Mouse (Mus musculus): ENCODE measurements around the gene Klhl21.
A peak's percentile ranks its signal among the peaks of the same experiment; 100 is the strongest.

The Klhl21 gene

GRCm38 (mm10) chr4:151996173-151996950 lies 12.2 kb upstream of the Klhl21 start, which contains the start of gene Phf13:
TSS of gene Phf13 (minus strand) at chr4:151996258.
- peak; percentile 99 for DNase-seq

- no peak for DNase-seq
Observed at GRCm38 (mm10) chr4:151996951-151997222, 11.7 kb upstream of the Klhl21 start.

DNA sequence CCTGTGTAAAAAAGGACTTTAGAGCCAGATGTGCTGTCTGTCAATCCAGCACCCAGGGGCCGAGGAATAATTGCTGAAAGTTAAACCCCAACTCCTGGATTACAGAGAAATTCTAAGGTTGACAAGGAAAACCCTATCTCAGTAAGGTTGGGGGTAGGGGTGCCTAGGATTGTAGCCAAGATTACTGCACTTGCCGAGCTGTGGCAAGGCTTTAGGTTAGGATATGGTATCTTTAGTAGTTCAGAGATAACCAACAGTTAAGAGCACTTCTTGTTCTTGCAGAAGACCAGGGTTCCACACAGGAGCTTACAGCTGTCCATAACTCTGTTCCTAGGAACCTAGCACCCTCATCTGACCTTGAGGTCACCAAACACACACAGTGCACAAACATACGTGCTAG lies 10.9 kb upstream of the Klhl21 start:
- DNase-seq, result no peak

GRCm38 (mm10) chr4:151999481-151999880 lies 9.1 kb upstream of the Klhl21 start:
- DNase-seq, result no peak

DNA sequence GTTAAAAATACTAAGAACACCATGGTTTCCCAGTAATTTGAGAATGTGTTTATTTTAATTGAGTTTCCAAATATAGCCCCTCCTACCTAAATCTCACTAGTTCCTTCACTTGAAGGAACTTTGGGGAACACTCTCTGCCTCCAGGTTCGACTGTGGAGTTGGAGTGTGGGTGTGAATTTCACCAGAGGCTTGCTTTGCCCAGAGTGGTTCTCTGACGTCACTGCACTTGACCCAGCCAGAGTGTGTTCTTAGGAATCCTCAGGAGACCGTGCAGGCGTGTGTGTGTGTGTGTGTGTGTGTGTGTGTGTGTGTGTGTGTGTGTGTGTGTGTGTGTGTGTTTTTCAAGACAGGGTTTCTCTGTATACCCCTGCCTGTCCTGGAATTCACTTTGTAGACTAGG lies 7.7 kb upstream of the Klhl21 start:
- no peak for DNase-seq

- no peak for DNase-seq
Observed at GRCm38 (mm10) chr4:152001335-152001734, 7.3 kb upstream of the Klhl21 start.

DNA sequence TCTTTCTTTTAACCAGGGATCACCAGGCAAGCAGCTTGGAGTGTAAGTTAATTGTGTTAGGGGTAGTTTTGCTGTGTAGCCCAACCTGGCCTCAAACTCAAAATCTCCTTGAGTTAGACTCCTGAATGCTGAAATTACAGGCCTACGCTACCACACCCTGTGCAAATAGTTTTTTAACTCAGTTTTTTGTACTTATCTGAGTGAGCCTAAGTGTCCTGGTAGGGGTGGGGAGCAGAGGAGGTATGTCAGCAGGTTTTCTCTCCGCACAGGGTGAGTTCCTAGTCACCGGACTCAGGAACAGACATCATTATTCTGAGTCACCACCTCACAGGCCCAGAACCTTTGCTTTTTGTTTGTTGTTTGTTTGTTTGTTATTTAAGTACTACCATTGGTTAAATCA lies 6.5 kb upstream of the Klhl21 start:
- no peak for DNase-seq

DNA sequence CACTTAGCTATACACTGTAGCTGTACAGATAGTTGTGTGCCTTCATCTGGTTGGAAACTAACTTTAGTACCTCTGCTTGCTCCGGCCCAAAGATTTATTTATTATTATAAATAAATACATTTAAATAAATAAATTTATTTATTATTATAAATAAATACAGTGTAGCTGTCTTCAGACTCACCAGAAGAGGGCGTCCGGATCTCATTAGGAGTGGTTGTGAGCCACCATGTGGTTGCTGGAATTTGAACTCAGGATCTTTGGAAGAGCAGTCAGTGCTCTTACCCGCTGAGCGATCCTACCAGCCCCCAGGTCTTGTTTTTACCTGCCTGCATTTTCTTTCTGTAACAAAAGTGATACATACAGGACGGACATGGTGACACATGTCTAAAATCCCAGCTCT lies 2.5 kb upstream of the Klhl21 start:
- DNase-seq, result no peak

DNA sequence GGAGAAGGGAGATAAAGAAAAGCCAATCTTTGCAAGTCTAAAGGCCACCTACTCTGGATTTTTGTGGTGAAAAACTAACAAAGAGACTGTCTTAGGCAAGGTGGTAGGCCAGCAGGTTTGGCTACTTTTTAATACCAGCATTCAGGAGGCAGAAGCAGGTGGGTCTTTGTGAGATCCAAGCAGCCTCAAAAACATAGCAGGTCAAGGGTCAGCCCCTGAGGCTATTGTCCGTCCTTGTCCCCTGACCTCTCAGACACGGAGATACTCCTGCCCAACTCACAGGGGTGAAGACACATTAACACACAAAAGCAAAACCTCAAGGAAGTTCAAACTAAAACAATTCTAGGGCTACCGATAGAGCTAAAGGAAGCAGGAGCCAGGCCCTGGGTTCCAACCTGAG lies 1.8 kb upstream of the Klhl21 start:
- no peak for DNase-seq

DNA sequence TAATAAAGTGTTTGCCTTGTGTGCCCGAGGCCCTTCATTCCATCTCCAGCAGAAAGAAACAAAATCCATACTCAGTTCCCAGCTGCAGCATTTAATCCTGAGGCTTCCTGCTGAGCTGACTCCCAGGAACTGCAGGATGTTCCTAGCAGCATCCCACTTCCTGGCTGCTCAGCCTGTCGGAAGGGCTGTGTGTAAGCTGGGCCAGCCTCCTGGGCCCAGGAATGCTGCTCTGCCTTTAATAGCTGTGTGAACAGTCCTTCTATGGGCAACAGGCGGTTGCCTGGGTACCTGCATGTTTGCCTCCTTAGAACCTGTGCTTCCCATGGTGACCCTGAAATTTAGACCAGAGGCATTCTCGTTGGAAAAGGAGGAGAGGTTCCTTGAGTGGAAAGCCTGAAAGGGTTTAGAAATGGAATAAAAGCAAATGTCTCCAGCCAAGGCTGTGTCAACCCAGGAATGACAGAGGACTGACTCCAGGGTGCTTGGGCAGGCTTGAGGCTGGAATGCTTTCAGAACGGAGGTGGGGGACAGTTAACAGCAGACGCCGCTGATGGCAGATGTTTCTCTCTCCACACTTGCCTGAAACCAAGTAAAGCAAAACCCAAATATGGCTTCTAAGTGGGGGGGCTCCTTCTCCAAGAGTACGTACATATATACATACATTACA lies 989 bp upstream of the Klhl21 start:
- peak; percentile 47 to 67 for DNase-seq

GRCm38 (mm10) chr4:152008148-152008500 lies 479 bp upstream of the Klhl21 start:
- DNase-seq, result no peak

- peak; percentile 46 to 55 for DNase-seq
Observed at GRCm38 (mm10) chr4:152009076-152010051, 761 bp downstream of the Klhl21 start.

GRCm38 (mm10) chr4:152010091-152010706 lies 1.6 kb downstream of the Klhl21 start:
- peak in 1 of 2 experiments; percentile 71 for DNase-seq

GRCm38 (mm10) chr4:152010707-152011134 lies 2.1 kb downstream of the Klhl21 start:
- no peak for DNase-seq

GRCm38 (mm10) chr4:152011171-152011760 lies 2.7 kb downstream of the Klhl21 start:
- no peak for DNase-seq

DNA sequence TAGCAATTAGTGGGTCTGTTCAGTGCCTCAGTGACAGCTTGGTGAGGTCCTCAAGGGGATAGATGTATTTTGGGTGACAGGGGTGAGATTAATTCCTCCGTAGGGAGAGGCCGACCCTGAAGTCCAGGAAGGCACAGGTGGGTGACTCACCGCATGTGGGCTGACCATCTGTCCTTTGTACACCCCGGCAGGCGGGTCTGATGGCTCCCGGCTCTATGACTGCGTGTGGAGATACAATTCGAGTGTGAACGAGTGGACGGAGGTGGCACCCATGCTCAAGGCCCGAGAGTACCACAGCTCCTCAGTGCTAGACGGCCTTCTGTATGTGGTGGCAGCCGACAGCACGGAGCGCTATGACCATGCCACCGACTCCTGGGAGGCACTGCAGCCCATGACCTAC lies 3.5 kb downstream of the Klhl21 start:
- no peak for DNase-seq

GRCm38 (mm10) chr4:152013036-152013813 lies 4.6 kb downstream of the Klhl21 start:
- DNase-seq, result peak; percentile 75 to 81

GRCm38 (mm10) chr4:152019073-152019472 lies 10.5 kb downstream of the Klhl21 start:
- DNase-seq, result no peak

- DNase-seq, result no peak
Observed at GRCm38 (mm10) chr4:152020024-152020423, 11.4 kb downstream of the Klhl21 start.

- DNase-seq, result no peak
Observed at GRCm38 (mm10) chr4:152021568-152022097, 13.0 kb downstream of the Klhl21 start.

DNA sequence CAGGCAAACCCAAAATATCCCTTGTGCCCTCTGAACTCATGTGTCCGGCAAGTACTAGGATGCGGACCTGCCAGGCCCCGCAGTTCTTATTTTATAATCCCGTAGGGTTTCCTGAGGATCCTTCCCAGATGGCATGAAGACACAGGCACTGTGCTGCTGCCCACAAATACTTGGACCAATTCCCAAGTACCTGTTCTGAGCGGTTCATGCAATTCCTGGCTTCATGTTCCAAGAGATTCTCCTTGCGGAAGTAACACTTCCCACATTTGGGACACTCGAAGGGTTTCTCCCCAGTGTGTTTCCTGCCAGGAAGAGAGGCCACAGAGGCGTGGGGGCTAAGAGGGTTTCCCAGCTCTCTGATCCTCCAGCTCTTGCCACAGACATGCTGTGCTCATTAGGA lies 13.9 kb downstream of the Klhl21 start:
- DNase-seq, result no peak

DNA sequence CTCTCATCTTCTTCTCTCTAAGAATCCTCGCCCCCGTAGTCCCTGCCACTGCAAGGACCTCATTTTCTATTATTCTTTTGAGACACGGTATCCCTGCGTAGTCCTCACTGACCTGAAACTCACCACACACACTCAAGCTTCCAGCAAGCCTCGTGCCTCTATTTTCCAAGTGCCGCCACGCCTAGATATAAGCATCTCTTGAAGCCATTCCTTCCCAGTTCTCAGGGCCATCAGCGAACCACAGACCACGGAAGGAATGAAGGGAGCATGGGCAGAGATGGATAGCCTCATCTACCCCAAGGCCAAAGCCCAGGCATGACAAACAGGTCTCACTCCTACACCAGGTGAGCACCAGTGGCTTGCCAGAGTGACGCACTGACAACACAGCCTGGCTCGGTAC lies 15.9 kb downstream of the Klhl21 start:
- no peak for DNase-seq

Data from kidney, adult 8-10 months (tissue).